10 mouse cellular contexts compared by ENCODE assay signal in the genomic region with DNA sequence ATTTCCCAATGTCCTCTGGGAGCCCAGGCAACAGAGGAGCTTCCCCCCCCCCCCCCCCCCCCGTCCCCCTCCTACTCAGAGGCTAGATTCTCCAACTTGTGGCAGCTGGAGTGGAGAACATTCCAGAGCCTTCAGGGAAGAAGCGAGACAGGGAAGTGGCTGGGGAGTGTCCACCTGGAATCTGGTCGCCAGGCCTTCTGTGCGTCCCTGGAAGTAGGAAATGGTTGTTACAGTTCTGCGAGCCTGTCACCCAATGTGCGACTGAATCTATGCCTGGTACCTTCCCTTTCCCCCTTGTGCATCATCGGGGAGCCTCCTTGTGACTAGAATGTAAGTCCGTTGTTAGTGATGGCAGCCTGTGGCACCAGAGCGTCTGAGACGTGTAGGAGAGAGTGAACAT. TPM values are rescaled to one million over a fixed set of nuclear protein-coding genes. Genes with fewer than 3 reads are reported as not detected.
DNase-seq lines count a peak whose midpoint lies in the region; ATAC-seq and TF ChIP-seq lines count a peak whose summit lies in the region.
"Had no signal": no experiment of that assay in that cellular context is flagged by ENCODE, and none has a peak within 500 bp of the region (broad histone marks: within the 10 kb centered on the region; RNA-seq: fewer than 3 reads in every experiment).

No protein-coding gene starts in this region.

- intact Hi-C loops in left cerebral cortex, postnatal 25 days (cut with DNase I): no loop called here

- H3K9me3 ChIP-seq in liver, embryonic 11.5 days (ENCODE audit: control insufficient read depth, low read length): no peaks in the 10 kb centered on the region
- H3K9me3 ChIP-seq in heart, embryonic 12.5 days (replicated peaks): no peaks in the 10 kb centered on the region
- no peaks in the 10 kb centered on the region for H3K9me3 ChIP-seq in stomach, embryonic 15.5 days
- H3K9me3 ChIP-seq: forebrain, embryonic 10.5 days had no signal

- no peak for TF ChIP-seq POLR2A in liver, adult 2 months (IDR thresholded peaks at IDR 0.05; ENCODE audit: extremely low read depth, insufficient read depth, low read length)

- ATAC-seq in liver, embryonic 11.5 days (replicated peaks; ENCODE audit: low FRiP score): no peak
- no peak for ATAC-seq in heart, embryonic 12.5 days (ENCODE audit: insufficient number of reproducible peaks, low FRiP score)
- no peak for ATAC-seq in stomach, embryonic 15.5 days (ENCODE audit: insufficient read depth, low FRiP score, low read depth)
- ATAC-seq: liver, postnatal 0 days had no signal

- DNase-seq in liver, adult 2 months (ENCODE audit: extremely low read depth, low read depth, low spot score): no peak
- DNase-seq in liver, embryonic 11.5 days (ENCODE audit: low spot score): no peak
- peak; percentile 5 to 55 for DNase-seq in left cerebral cortex, postnatal 25 days (ENCODE audit: low spot score in 2 of 2)
- no peak for DNase-seq in thymus, postnatal 10 days (ENCODE audit: low spot score in 2 of 2)
- DNase-seq in cerebellum, adult 11-12 months: no peak
- DNase-seq: liver, postnatal 0 days; thymus, postnatal 14 days had no signal

- no peaks in the 10 kb centered on the region for H3K36me3 ChIP-seq in liver, adult 2 months (ENCODE audit: control insufficient read depth, insufficient read depth, low read length)
- H3K36me3 ChIP-seq in liver, embryonic 11.5 days (ENCODE audit: control insufficient read depth, insufficient read depth, low read length): no peaks in the 10 kb centered on the region
- peaks cover 2% of the 10 kb centered on the region; the same call in 1 of the 2 replicates for H3K36me3 ChIP-seq in heart, embryonic 12.5 days
- no peaks in the 10 kb centered on the region for H3K36me3 ChIP-seq in stomach, embryonic 15.5 days

- H3K4me1 ChIP-seq in liver, adult 2 months (ENCODE audit: control insufficient read depth, insufficient read depth, low read length): no peaks in the 10 kb centered on the region
- H3K4me1 ChIP-seq in liver, embryonic 11.5 days (replicated peaks; ENCODE audit: control insufficient read depth, insufficient read depth, low read length): peaks cover 3% of the 10 kb centered on the region; the same call in 1 of the 2 replicates
- 0 out of 2 replicates have a peak, but pooled peaks cover 3% of the 10 kb centered on the region for H3K4me1 ChIP-seq in heart, embryonic 12.5 days (replicated peaks)
- peaks cover 4% of the 10 kb centered on the region; the same call in 1 of the 2 replicates for H3K4me1 ChIP-seq in stomach, embryonic 15.5 days

- peak overlapping the region; percentile 21; the same call in 1 of the 2 replicates for H3K4me3 ChIP-seq in liver, adult 2 months (ENCODE audit: insufficient read depth, low read depth, low read length)
- H3K4me3 ChIP-seq in liver, embryonic 11.5 days (ENCODE audit: low read depth, low read length): no peak overlapping the region
- peak overlapping the region; percentile 22 for H3K4me3 ChIP-seq in heart, embryonic 12.5 days
- H3K4me3 ChIP-seq in stomach, embryonic 15.5 days (replicated peaks): no peak overlapping the region
- H3K4me3 ChIP-seq: forebrain, embryonic 10.5 days had no signal

- H3K79me2 ChIP-seq in liver, adult 2 months (ENCODE audit: control insufficient read depth, insufficient read depth, low read length): no peaks in the 10 kb centered on the region

- 77% methylated on average over 9 of the region's 10 CpGs for WGBS in liver, adult 2 months
- WGBS in liver, embryonic 11.5 days: 61% methylated on average over 10 of the region's 10 CpGs
- WGBS in heart, embryonic 12.5 days: 42% methylated on average over 10 of the region's 10 CpGs
- 43% methylated on average over 10 of the region's 10 CpGs for WGBS in stomach, embryonic 15.5 days

- H3K27ac ChIP-seq in liver, adult 2 months (replicated peaks; ENCODE audit: insufficient read depth, low read depth, low read length): no peak overlapping the region
- H3K27ac ChIP-seq in liver, embryonic 11.5 days (ENCODE audit: low read depth, low read length): no peak overlapping the region
- no peak overlapping the region for H3K27ac ChIP-seq in heart, embryonic 12.5 days (ENCODE audit: poor library complexity, severe bottlenecking)
- H3K27ac ChIP-seq in stomach, embryonic 15.5 days: no peak overlapping the region; the same call in 1 of the 2 replicates
- H3K27ac ChIP-seq: forebrain, embryonic 10.5 days had no signal

- no peaks in the 10 kb centered on the region for H3K27me3 ChIP-seq in liver, adult 2 months (ENCODE audit: control insufficient read depth, insufficient read depth, low read length)
- H3K27me3 ChIP-seq in liver, embryonic 11.5 days (replicated peaks; ENCODE audit: control insufficient read depth, insufficient read depth, low read length): no peaks in the 10 kb centered on the region
- no peaks in the 10 kb centered on the region for H3K27me3 ChIP-seq in heart, embryonic 12.5 days (replicated peaks)
- H3K27me3 ChIP-seq in stomach, embryonic 15.5 days (replicated peaks): no peaks in the 10 kb centered on the region

- H3K4me2 ChIP-seq in liver, embryonic 11.5 days: no peak overlapping the region
- H3K4me2 ChIP-seq in heart, embryonic 12.5 days: peak overlapping the region; percentile 45
- H3K4me2 ChIP-seq in stomach, embryonic 15.5 days: peak overlapping the region; percentile 16; the same call in 1 of the 2 replicates

- peak overlapping the region; percentile 45 for H3K9ac ChIP-seq in liver, adult 2 months (ENCODE audit: low read depth, low read length)
- H3K9ac ChIP-seq in liver, embryonic 11.5 days (ENCODE audit: low read depth, low read length): no peak overlapping the region
- H3K9ac ChIP-seq in heart, embryonic 12.5 days: no peak overlapping the region
- no peak overlapping the region for H3K9ac ChIP-seq in stomach, embryonic 15.5 days
- H3K9ac ChIP-seq: liver, postnatal 0 days had no signal

- TF ChIP-seq CTCF in liver, adult 2 months (IDR thresholded peaks at IDR 0.05; ENCODE audit: low read depth, low read length): no peak

RNA-seq across cellular contexts. Expression of a gene that starts 2.4 kb away (rescaled TPM):
- total RNA-seq in liver, adult 2 months (2014; rRNA removed): 2.4 and 2.6 TPM in 2 replicates
- polyA plus RNA-seq in liver, adult 2 months (2012; rRNA removed): 2.3 and 2.7 TPM in 2 replicates
- polyA plus RNA-seq in liver, embryonic 11.5 days (2014; fragmentation: Nextera tagmentation; extraction: Ambion mirVana): 6.7 and 7.0 TPM in 2 replicates
- 8.4 and 9.9 TPM in 2 replicates for polyA plus RNA-seq in heart, embryonic 12.5 days (2016; fragmentation: Nextera tagmentation; extraction: Ambion mirVana)
- 10 to 100 TPM; 16.7 to 17.9 TPM for total RNA-seq in left cerebral cortex, postnatal 25 days (2021)
- polyA plus RNA-seq in stomach, embryonic 15.5 days (2015; fragmentation: Nextera tagmentation; extraction: Ambion mirVana): 9.2 and 10.2 TPM in 2 replicates

RNA-seq across cellular contexts. Expression of a gene that starts 27.5 kb away (rescaled TPM):
- 8.7 and 8.8 TPM in 2 replicates for total RNA-seq in liver, adult 2 months (2014; rRNA removed)
- polyA plus RNA-seq in liver, adult 2 months (2012; rRNA removed): 4.3 and 4.9 TPM in 2 replicates
- polyA plus RNA-seq in liver, embryonic 11.5 days (2014; fragmentation: Nextera tagmentation; extraction: Ambion mirVana): 23.6 and 25.3 TPM in 2 replicates
- polyA plus RNA-seq in heart, embryonic 12.5 days (2016; fragmentation: Nextera tagmentation; extraction: Ambion mirVana): 35.4 and 36.7 TPM in 2 replicates
- 1 to 10 TPM; 3.8 to 6.4 TPM for total RNA-seq in left cerebral cortex, postnatal 25 days (2021)
- 17.8 and 18.8 TPM in 2 replicates for polyA plus RNA-seq in stomach, embryonic 15.5 days (2015; fragmentation: Nextera tagmentation; extraction: Ambion mirVana)

RNA-seq across cellular contexts. Expression of a gene that starts 48.2 kb away (rescaled TPM):
- total RNA-seq in liver, adult 2 months (2014; rRNA removed): 2.4 and 3.2 TPM in 2 replicates
- 0.36 and 0.51 TPM in 2 replicates for polyA plus RNA-seq in liver, adult 2 months (2012; rRNA removed)
- polyA plus RNA-seq in liver, embryonic 11.5 days (2014; fragmentation: Nextera tagmentation; extraction: Ambion mirVana): 2.2 and 2.3 TPM in 2 replicates
- polyA plus RNA-seq in heart, embryonic 12.5 days (2016; fragmentation: Nextera tagmentation; extraction: Ambion mirVana): 3.3 and 3.8 TPM in 2 replicates
- total RNA-seq in left cerebral cortex, postnatal 25 days (2021): 1 to 10 TPM; 8.0 to 8.8 TPM
- polyA plus RNA-seq in stomach, embryonic 15.5 days (2015; fragmentation: Nextera tagmentation; extraction: Ambion mirVana): 4.0 and 4.5 TPM in 2 replicates

RNA-seq across cellular contexts. Expression of a gene that starts 49.9 kb away (rescaled TPM):
- 3.6 and 4.6 TPM in 2 replicates for total RNA-seq in liver, adult 2 months (2014; rRNA removed)
- 1.1 and 1.3 TPM in 2 replicates for polyA plus RNA-seq in liver, adult 2 months (2012; rRNA removed)
- 4.9 and 5.8 TPM in 2 replicates for polyA plus RNA-seq in liver, embryonic 11.5 days (2014; fragmentation: Nextera tagmentation; extraction: Ambion mirVana)
- 9.1 and 9.9 TPM in 2 replicates for polyA plus RNA-seq in heart, embryonic 12.5 days (2016; fragmentation: Nextera tagmentation; extraction: Ambion mirVana)
- total RNA-seq in left cerebral cortex, postnatal 25 days (2021): 10 to 100 TPM; 18.5 to 21.6 TPM
- 7.9 and 8.3 TPM in 2 replicates for polyA plus RNA-seq in stomach, embryonic 15.5 days (2015; fragmentation: Nextera tagmentation; extraction: Ambion mirVana)

Comparison
In these comparisons a context has a peak if more than half of its experiments do, and no peak if none do; other contexts are left out.
1. H3K4me3 ChIP-seq: peak in liver, adult 2 months (single experiment) and heart, embryonic 12.5 days (single experiment); none in liver, embryonic 11.5 days (single experiment) and stomach, embryonic 15.5 days (single experiment).
2. DNase-seq: peak in left cerebral cortex, postnatal 25 days (2 of 2); none in liver, adult 2 months (single experiment), liver, embryonic 11.5 days (single experiment), thymus, postnatal 10 days (0 of 2) and cerebellum, adult 11-12 months (single experiment).